Mouse (Mus musculus) neural tube, embryonic 14.5 days (tissue): ENCODE measurements around the gene Mcoln2. TPM values are rescaled to one million over a fixed set of nuclear protein-coding genes. Genes with fewer than 3 reads are reported as not detected.

Experiments used
- ATAC-seq: fragments of 200-750 bp; cut with Nextera tagmentation; 2 replicates; pipeline ENCODE4 v1.8.0; 2017; ENCODE audit warnings: low read depth, mild to moderate bottlenecking, moderate TSS enrichment, moderate library complexity
- H3K27ac ChIP-seq: fragments of 300-500 bp; sonication (generic); 2 replicates; pipeline ENCODE4 v1.5.1; 2014; ENCODE audit warnings: low read depth, mild to moderate bottlenecking, control low read depth, low read length, moderate library complexity, mixed read lengths
- H3K27me3 ChIP-seq: fragments of 300-500 bp; sonication (generic); 2 replicates; pipeline ENCODE4 v1.6.1; 2014; ENCODE audit warnings: low read length; ENCODE audit not compliant: control insufficient read depth, insufficient read depth
- H3K36me3 ChIP-seq: fragments of 300-500 bp; sonication (generic); 2 replicates; pipeline ENCODE4 v1.6.1; 2014; ENCODE audit warnings: low read length, mixed read lengths; ENCODE audit not compliant: control insufficient read depth, insufficient read depth
- H3K4me1 ChIP-seq: fragments of 300-500 bp; sonication (generic); 2 replicates; pipeline ENCODE4 v1.6.1; 2014; ENCODE audit warnings: low read length; ENCODE audit not compliant: control insufficient read depth, insufficient read depth
- H3K4me2 ChIP-seq: fragments of 300-500 bp; sonication (generic); 2 replicates; pipeline ENCODE4 v1.6.1; 2014; ENCODE audit warnings: mild to moderate bottlenecking, low read depth, low read length, control low read depth
- H3K4me3 ChIP-seq: fragments of 300-500 bp; sonication (generic); 2 replicates; pipeline ENCODE4 v1.5.1; 2014; ENCODE audit warnings: low read depth, low read length, control low read depth, mixed read lengths
- H3K9ac ChIP-seq: fragments of 300-500 bp; sonication (generic); replicated peaks from 2 replicates; pipeline ENCODE4 v1.6.1; 2014; ENCODE audit warnings: low read depth, mild to moderate bottlenecking, control low read depth, low read length, mixed read lengths
- H3K9me3 ChIP-seq: fragments of 300-500 bp; sonication (generic); 2 replicates; pipeline ENCODE4 v1.6.1; 2016; ENCODE audit warnings: low read length; ENCODE audit not compliant: control insufficient read depth
- WGBS: fragments of 180-500 bp; shearing (Covaris S2); extraction: QIAGEN DNeasy Blood & Tissue Kit; methylation state at CpG from one replicate; pipeline ENCODE4 v1.1.7; 2014; 5-methylcytosine and 5-hydroxymethylcytosine counted together
- polyA plus RNA-seq: library from polyadenylated mRNA; unstranded; fragments of >200 nt; fragmentation: Nextera tagmentation; extraction: Ambion mirVana; gene quantifications from 2 replicates; pipeline ENCODE4 v1.2.1, GENCODE M21; 2014

Mcoln2 gene
- polyA plus RNA-seq, 1 experiment from 2014 or later, result not detected

- Histone ChIP-seq H3K27ac (no peak within 1 kb of the TSS), H3K4me2 (peak within 1 kb of the TSS; percentile 85), H3K27me3 (peaks cover 19% of the 10 kb centered on the region), H3K36me3 (no peaks in the 10 kb centered on the region), H3K4me3 (peak within 1 kb of the TSS; percentile 39), H3K9ac (peak within 1 kb of the TSS; percentile 25; the same call in 1 of the 2 replicates), H3K4me1 (peaks cover 6% of the 10 kb centered on the region; the same call in 1 of the 2 replicates), H3K9me3 (no peaks in the 10 kb centered on the region)
- ATAC-seq, result peak; percentile 84
- 1% methylated on average over 71 of the region's 73 CpGs for WGBS
These were observed 71.3 kb downstream of the Mcoln2 start, which contains the start of gene Lpar3 for GRCm38 (mm10) chr3:146220776-146221486. TSS of gene Lpar3 (plus strand) at chr3:146220963.

GRCm38 (mm10) chr3:146224271-146224670, 74.6 kb downstream of the Mcoln2 start:
- H3K9me3 ChIP-seq, result no peaks in the 10 kb centered on the region
- no peak overlapping the region for H3K4me3 ChIP-seq
- ATAC-seq, result no peak
- H3K27ac ChIP-seq, result no peak overlapping the region
- H3K27me3 ChIP-seq, result peaks cover 19% of the 10 kb centered on the region
- H3K4me1 ChIP-seq, result peaks cover 6% of the 10 kb centered on the region; the same call in 1 of the 2 replicates
- no peak overlapping the region for H3K9ac ChIP-seq
- WGBS, result 77% methylated on average over 4 of the region's 4 CpGs
- no peak overlapping the region for H3K4me2 ChIP-seq
- no peaks in the 10 kb centered on the region for H3K36me3 ChIP-seq

GRCm38 (mm10) chr3:146225061-146225761, 75.6 kb downstream of the Mcoln2 start:
- Histone ChIP-seq H3K36me3 (no peaks in the 10 kb centered on the region), H3K9me3 (no peaks in the 10 kb centered on the region), H3K27ac (no peak overlapping the region), H3K4me2 (no peak overlapping the region), H3K4me3 (no peak overlapping the region), H3K27me3 (peaks cover 17% of the 10 kb centered on the region), H3K4me1 (peaks cover 6% of the 10 kb centered on the region; the same call in 1 of the 2 replicates), H3K9ac (no peak overlapping the region)
- 85% methylated on average over 7 of the region's 7 CpGs for WGBS
- ATAC-seq, result no peak

- no peak overlapping the region for H3K4me2 ChIP-seq
- H3K27ac ChIP-seq, result no peak overlapping the region
- H3K9ac ChIP-seq, result no peak overlapping the region
- no peaks in the 10 kb centered on the region for H3K4me1 ChIP-seq
- H3K4me3 ChIP-seq, result no peak overlapping the region
- no peaks in the 10 kb centered on the region for H3K9me3 ChIP-seq
- H3K27me3 ChIP-seq, result no peaks in the 10 kb centered on the region
- 63% methylated on average over 3 of the region's 3 CpGs for WGBS
- no peak for ATAC-seq
- H3K36me3 ChIP-seq, result no peaks in the 10 kb centered on the region
These were observed 77.8 kb downstream of the Mcoln2 start for GRCm38 (mm10) chr3:146227427-146227826.

GRCm38 (mm10) chr3:146228559-146229310, 79.1 kb downstream of the Mcoln2 start:
- Histone ChIP-seq H3K36me3 (no peaks in the 10 kb centered on the region), H3K4me3 (no peak overlapping the region), H3K9ac (no peak overlapping the region), H3K27ac (no peak overlapping the region), H3K27me3 (no peaks in the 10 kb centered on the region), H3K4me1 (no peaks in the 10 kb centered on the region), H3K9me3 (no peaks in the 10 kb centered on the region), H3K4me2 (no peak overlapping the region)
- no peak for ATAC-seq
- WGBS, result 67% methylated on average over 13 of the region's 13 CpGs

GRCm38 (mm10) chr3:146232708-146233107, 83.1 kb downstream of the Mcoln2 start:
- ATAC-seq, result no peak
- Histone ChIP-seq H3K4me3 (no peak overlapping the region), H3K9me3 (no peaks in the 10 kb centered on the region), H3K9ac (no peak overlapping the region), H3K27me3 (no peaks in the 10 kb centered on the region), H3K36me3 (no peaks in the 10 kb centered on the region), H3K4me2 (no peak overlapping the region), H3K27ac (no peak overlapping the region), H3K4me1 (0 out of 2 replicates have a peak, but pooled peaks cover 4% of the 10 kb centered on the region)
- 74% methylated on average over 7 of the region's 7 CpGs for WGBS

GRCm38 (mm10) chr3:146233741-146234140, 84.1 kb downstream of the Mcoln2 start:
- Histone ChIP-seq H3K9ac (no peak overlapping the region), H3K27me3 (no peaks in the 10 kb centered on the region), H3K27ac (no peak overlapping the region), H3K4me1 (0 out of 2 replicates have a peak, but pooled peaks cover 4% of the 10 kb centered on the region), H3K36me3 (no peaks in the 10 kb centered on the region), H3K4me2 (no peak overlapping the region), H3K9me3 (no peaks in the 10 kb centered on the region), H3K4me3 (no peak overlapping the region)
- no peak for ATAC-seq
- WGBS, result 74% methylated on average over 4 of the region's 4 CpGs

- H3K4me1 ChIP-seq, result 0 out of 2 replicates have a peak, but pooled peaks cover 4% of the 10 kb centered on the region
- 78% methylated on average over 10 of the region's 10 CpGs for WGBS
These were observed 84.9 kb downstream of the Mcoln2 start for GRCm38 (mm10) chr3:146234530-146234929.

More at GRCm38 (mm10) chr3:146234530-146234929, 84.9 kb downstream of the Mcoln2 start:
- no peak for ATAC-seq
- H3K36me3 ChIP-seq, result no peaks in the 10 kb centered on the region
- H3K9me3 ChIP-seq, result no peaks in the 10 kb centered on the region
- H3K4me3 ChIP-seq, result no peak overlapping the region
- H3K9ac ChIP-seq, result no peak overlapping the region
- H3K4me2 ChIP-seq, result no peak overlapping the region
- H3K27ac ChIP-seq, result no peak overlapping the region
- H3K27me3 ChIP-seq, result no peaks in the 10 kb centered on the region
